Mouse (Mus musculus): ENCODE measurements around the gene Gtf3a.
"Not testable (repeated sequence)": the region's sequence is repeated elsewhere in the genome, so short reads cannot be mapped to it uniquely, and the experiment has no call there.

The Gtf3a gene

GRCm38 (mm10) chr5:146948508-146949088, at the start of gene Gtf3a:
Gene Gtf3a (plus strand): TSS chr5:146948657.
- DNase-seq (ENCODE audit: low read depth), result peak; percentile 90

GRCm38 (mm10) chr5:146900331-146900730, 48.1 kb upstream of the Gtf3a start:
- DNase-seq (ENCODE audit: low read depth), result peak; percentile 88

GRCm38 (mm10) chr5:146901501-146901900, 47.0 kb upstream of the Gtf3a start:
- peak; percentile 91 for DNase-seq (ENCODE audit: low read depth)

GRCm38 (mm10) chr5:146904404-146904803, 44.1 kb upstream of the Gtf3a start:
- DNase-seq (ENCODE audit: low read depth), result peak; percentile 94

GRCm38 (mm10) chr5:146905486-146906172, 42.8 kb upstream of the Gtf3a start:
- peak; percentile 90 for DNase-seq (ENCODE audit: low read depth)

GRCm38 (mm10) chr5:146907533-146907932, 40.9 kb upstream of the Gtf3a start:
- no peak for DNase-seq (ENCODE audit: low read depth)

- no peak for DNase-seq (ENCODE audit: low read depth)
Observed at GRCm38 (mm10) chr5:146908629-146909028, 39.8 kb upstream of the Gtf3a start.

- no peak for DNase-seq (ENCODE audit: low read depth)
Observed at GRCm38 (mm10) chr5:146912206-146912605, 36.3 kb upstream of the Gtf3a start.

GRCm38 (mm10) chr5:146913355-146913754, 35.1 kb upstream of the Gtf3a start:
- DNase-seq (ENCODE audit: low read depth), result no peak

- DNase-seq (ENCODE audit: low read depth), result peak; percentile 78
Observed at GRCm38 (mm10) chr5:146914088-146914766, 34.2 kb upstream of the Gtf3a start.

GRCm38 (mm10) chr5:146916273-146916672, 32.2 kb upstream of the Gtf3a start:
- no peak for DNase-seq (ENCODE audit: low read depth)

GRCm38 (mm10) chr5:146916806-146917205, 31.7 kb upstream of the Gtf3a start:
- no peak for DNase-seq (ENCODE audit: low read depth)

GRCm38 (mm10) chr5:146917357-146917756, 31.1 kb upstream of the Gtf3a start:
- DNase-seq (ENCODE audit: low read depth), result not testable (repeated sequence)

- DNase-seq (ENCODE audit: low read depth), result no peak
Observed at GRCm38 (mm10) chr5:146919874-146920273, 28.6 kb upstream of the Gtf3a start.

- no peak for DNase-seq (ENCODE audit: low read depth)
Observed at GRCm38 (mm10) chr5:146920314-146921161, 27.9 kb upstream of the Gtf3a start.

- DNase-seq (ENCODE audit: low read depth), result no peak
Observed at GRCm38 (mm10) chr5:146921224-146921623, 27.2 kb upstream of the Gtf3a start.

GRCm38 (mm10) chr5:146923547-146923946, 24.9 kb upstream of the Gtf3a start:
- DNase-seq (ENCODE audit: low read depth), result no peak

- no peak for DNase-seq (ENCODE audit: low read depth)
Observed at GRCm38 (mm10) chr5:146926673-146927072, 21.8 kb upstream of the Gtf3a start.

GRCm38 (mm10) chr5:146931422-146931821, 17.0 kb upstream of the Gtf3a start:
- DNase-seq (ENCODE audit: low read depth), result no peak

- no peak for DNase-seq (ENCODE audit: low read depth)
Observed at GRCm38 (mm10) chr5:146931904-146932553, 16.4 kb upstream of the Gtf3a start.

GRCm38 (mm10) chr5:146933466-146933865, 15.0 kb upstream of the Gtf3a start:
- DNase-seq (ENCODE audit: low read depth), result no peak
